Mouse (Mus musculus): ENCODE measurements around the gene Ngb.

- TF ChIP-seq CTCF (IDR thresholded peaks at IDR 0.05; ENCODE audit: borderline replicate concordance, control insufficient read depth, extremely low read depth, insufficient read depth, low read length, poor library complexity) (no peak), POLR2A (IDR thresholded peaks at IDR 0.05; ENCODE audit: control insufficient read depth, extremely low read depth, insufficient read depth, low read length, poor library complexity) (no peak)
These were observed 31.8 kb downstream of the Ngb start for GRCm38 (mm10) chr12:87070520-87070919.
